Mouse (Mus musculus) spleen, adult 2 months (tissue): Measurements from ENCODE around the gene Hccs. TPM values are rescaled to one million over a fixed set of nuclear protein-coding genes. Genes with fewer than 3 reads are reported as not detected.

Source experiments
- DNase-seq, 2 experiments: peaks; one replicate each; pipeline versions ENCODE4 v3.0.0 to v3.0.0-alpha.2; 2012 to 2021; ENCODE audit warnings: low spot score in 2 of 2, low read depth in 1 of 2
- H3K27ac ChIP-seq: fragments of 200-500 bp; 2 replicates; pipeline ENCODE4 v1.5.1; 2012; ENCODE audit warnings: low read length, inconsistent platforms; ENCODE audit not compliant: insufficient read depth
- H3K27me3 ChIP-seq: fragments of 200-500 bp; 2 replicates; pipeline ENCODE4 v1.6.1; 2012; ENCODE audit warnings: mild to moderate bottlenecking, moderate library complexity, low read length, inconsistent platforms; ENCODE audit not compliant: control insufficient read depth, insufficient read depth
- H3K36me3 ChIP-seq: fragments of 200-500 bp; 2 replicates; pipeline ENCODE4 v1.6.1; 2012; ENCODE audit warnings: mild to moderate bottlenecking, low read length, inconsistent platforms; ENCODE audit not compliant: control insufficient read depth, insufficient read depth
- H3K4me1 ChIP-seq: fragments of 200-500 bp; 2 replicates; pipeline ENCODE4 v1.6.1; 2011; ENCODE audit warnings: inconsistent platforms; ENCODE audit not compliant: control insufficient read depth, insufficient read depth, insufficient read length
- H3K4me3 ChIP-seq: fragments of 200-500 bp; 2 replicates; pipeline ENCODE4 v1.5.1; 2011; ENCODE audit warnings: mild to moderate bottlenecking, inconsistent platforms; ENCODE audit not compliant: insufficient read depth, insufficient read length; ENCODE audit errors: extremely low read depth
- CTCF ChIP-seq: fragments of 200-500 bp; IDR thresholded peaks from 2 replicates; pipeline ENCODE4 v1.5.1; 2011; ENCODE audit warnings: mild to moderate bottlenecking, inconsistent platforms; ENCODE audit not compliant: insufficient read depth, insufficient read length, insufficient replicate concordance; ENCODE audit errors: extremely low read depth
- POLR2A ChIP-seq: fragments of 200-500 bp; IDR thresholded peaks from 2 replicates; pipeline ENCODE4 v1.6.1; 2011; ENCODE audit warnings: low read depth, low read length, inconsistent platforms
- WGBS: fragments of 180-500 bp; shearing (Covaris S2); methylation state at CpG from one replicate; pipeline ENCODE4 v1.1.7; 2018; 5-methylcytosine and 5-hydroxymethylcytosine counted together
- polyA plus RNA-seq: library from polyadenylated mRNA; depleted of rRNA; stranded (reverse); fragments of >200 nt; gene quantifications from 2 replicates; pipeline ENCODE4 v1.2.3, GENCODE M21; 2012

Gene Hccs
- polyA plus RNA-seq, 1 experiment, result 5.1 TPM

GRCm38 (mm10) chrX:169319066-169319760 is 959 bp downstream of the Hccs start:
- DNase-seq, result peak in 1 of 2 experiments; percentile 25
- Histone ChIP-seq H3K27ac (no peak overlapping the region), H3K4me1 (no peaks in the 10 kb centered on the region; the same call in none of the 2 replicates), H3K4me3 (peak overlapping the region; percentile 79; the same call in 1 of the 2 replicates), H3K36me3 (peaks cover 2% of the 10 kb centered on the region; the same call in 1 of the 2 replicates), H3K27me3 (no peaks in the 10 kb centered on the region)
- TF ChIP-seq POLR2A, result no peak
- TF ChIP-seq CTCF, result no peak
- WGBS, result 49% methylated on average over 12 of the region's 12 CpGs

- H3K27ac ChIP-seq, result no peak overlapping the region
- 85% methylated on average over 3 of the region's 3 CpGs for WGBS
- H3K4me3 ChIP-seq, result no peak overlapping the region
- no peak for DNase-seq
- peaks cover 2% of the 10 kb centered on the region; the same call in 1 of the 2 replicates for H3K36me3 ChIP-seq
- no peaks in the 10 kb centered on the region for H3K27me3 ChIP-seq
- H3K4me1 ChIP-seq, result no peaks in the 10 kb centered on the region
- TF ChIP-seq POLR2A (no peak), CTCF (no peak)
Measured at GRCm38 (mm10) chrX:169308559-169308958, 11.6 kb downstream of the Hccs start.

GRCm38 (mm10) chrX:169303945-169304344 is 16.2 kb downstream of the Hccs start:
- Histone ChIP-seq H3K36me3 (no peaks in the 10 kb centered on the region; the same call in 1 of the 2 replicates), H3K27me3 (no peaks in the 10 kb centered on the region), H3K4me3 (no peak overlapping the region), H3K4me1 (no peaks in the 10 kb centered on the region), H3K27ac (no peak overlapping the region)
- TF ChIP-seq POLR2A (no peak), CTCF (no peak)
- 49% methylated on average over 3 of the region's 3 CpGs for WGBS
- peak; percentile 8 to 21 for DNase-seq

- 80% methylated on average over 26 of the region's 26 CpGs for WGBS
- Histone ChIP-seq H3K27me3 (no peaks in the 10 kb centered on the region), H3K4me1 (no peaks in the 10 kb centered on the region), H3K36me3 (no peaks in the 10 kb centered on the region; the same call in 1 of the 2 replicates), H3K4me3 (no peak overlapping the region), H3K27ac (no peak overlapping the region)
- TF ChIP-seq POLR2A, result no peak
- no peak for TF ChIP-seq CTCF
- no peak for DNase-seq
Measured at GRCm38 (mm10) chrX:169302271-169303045, 17.7 kb downstream of the Hccs start.

- no peaks in the 10 kb centered on the region for H3K4me1 ChIP-seq
- no peak for TF ChIP-seq CTCF
- no peak for TF ChIP-seq POLR2A
- no peak overlapping the region for H3K27ac ChIP-seq
- H3K27me3 ChIP-seq, result no peaks in the 10 kb centered on the region
- no peak overlapping the region for H3K4me3 ChIP-seq
- DNase-seq, result no peak
- WGBS, result 77% methylated on average over 4 of the region's 4 CpGs
- H3K36me3 ChIP-seq, result no peaks in the 10 kb centered on the region; the same call in 1 of the 2 replicates
Measured at GRCm38 (mm10) chrX:169299579-169299978, 20.6 kb downstream of the Hccs start.

- H3K4me1 ChIP-seq, result no peaks in the 10 kb centered on the region
- H3K27me3 ChIP-seq, result no peaks in the 10 kb centered on the region
- H3K4me3 ChIP-seq, result no peak overlapping the region
- H3K36me3 ChIP-seq, result no peaks in the 10 kb centered on the region
- DNase-seq, result no peak
- 62% methylated on average over 8 of the region's 8 CpGs for WGBS
- H3K27ac ChIP-seq, result no peak overlapping the region
- no peak for TF ChIP-seq POLR2A
- no peak for TF ChIP-seq CTCF
Measured at GRCm38 (mm10) chrX:169263433-169264172, 56.6 kb downstream of the Hccs start.
